Mouse (Mus musculus) hindbrain, embryonic 16.5 days (tissue): ENCODE measurements around the gene Sec14l5. TPM values are rescaled to one million over a fixed set of nuclear protein-coding genes. Genes with fewer than 3 reads are reported as not detected.

Experiments used
- microRNA-seq: library from miRNA; unstranded; fragments of <30 nt; microRNA quantifications from one replicate; pipeline ENCODE4, GENCODE M21; 2017
- polyA plus RNA-seq: library from polyadenylated mRNA; unstranded; fragments of >200 nt; fragmentation: Nextera tagmentation; extraction: Ambion mirVana; gene quantifications from 2 replicates; pipeline ENCODE4 v1.2.1, GENCODE M21; 2015

Gene Sec14l5
- polyA plus RNA-seq, 1 experiment from 2014 or later = 0.15 TPM

Small RNAs within 50 kb of the gene (microRNA-seq; reads per million reads assigned to microRNA genes)
- gene Gm23689 (not detected), gene Gm26095 (not detected), gene Mir6364 (not detected)

Other genes starting within 250 kb of the Sec14l5 start
- 132 and 137 TPM in 2 replicates for gene Nudt16l1, start 208.3 kb upstream of the Sec14l5 start, polyA plus RNA-seq
- 68.6 and 71.5 TPM in 2 replicates for gene Anks3, start 182.9 kb upstream of the Sec14l5 start, polyA plus RNA-seq
- not detected in 2 replicates for gene Sept12, start 149.3 kb upstream of the Sec14l5 start, polyA plus RNA-seq
- 4.0 and 4.2 TPM in 2 replicates for gene Smim22, start 139.8 kb upstream of the Sec14l5 start, polyA plus RNA-seq
- 152 and 171 TPM in 2 replicates for gene Rogdi, start 133.6 kb upstream of the Sec14l5 start, polyA plus RNA-seq
- 171 and 192 TPM in 2 replicates for gene Glyr1, start 97.2 kb upstream of the Sec14l5 start, polyA plus RNA-seq
- gene Ubn1, start 97.1 kb upstream of the Sec14l5 start, polyA plus RNA-seq = 9.0 and 10.4 TPM in 2 replicates
- gene Ppl, start 14.7 kb upstream of the Sec14l5 start, polyA plus RNA-seq = 0.07 and 0.16 TPM in 2 replicates
- 11.9 and 14.9 TPM in 2 replicates for gene Nagpa, start 56.9 kb downstream of the Sec14l5 start, polyA plus RNA-seq
- 15.7 and 16.6 TPM in 2 replicates for gene AU021092, start 75.2 kb downstream of the Sec14l5 start, polyA plus RNA-seq
- 42.9 and 45.9 TPM in 2 replicates for gene Alg1, start 86.5 kb downstream of the Sec14l5 start, polyA plus RNA-seq
- gene Eef2kmt, start 108.9 kb downstream of the Sec14l5 start, polyA plus RNA-seq = 9.4 and 9.5 TPM in 2 replicates